Mouse (Mus musculus) heart, postnatal 0 days (tissue): ENCODE measurements around the gene Ugt1a6b. TPM values are rescaled to one million over a fixed set of nuclear protein-coding genes. Genes with fewer than 3 reads are reported as not detected.

Experiments
- ATAC-seq: fragments of 200-750 bp; cut with Nextera tagmentation; 2 replicates; pipeline ENCODE4 v1.8.0; 2017; ENCODE audit warnings: low read depth, moderate number of reproducible peaks, moderate library complexity; ENCODE audit not compliant: insufficient read depth
- DNase-seq: peaks from one replicate; pipeline ENCODE4 v3.0.0-alpha.2; 2016; ENCODE audit warnings: low spot score
- H3K27ac ChIP-seq: fragments of 300-500 bp; sonication (generic); 2 replicates; pipeline ENCODE4 v1.5.1; 2014; ENCODE audit warnings: low read depth, mild to moderate bottlenecking
- H3K27me3 ChIP-seq: fragments of 300-500 bp; sonication (generic); 2 replicates; pipeline ENCODE4 v1.6.1; 2014; ENCODE audit warnings: low read length, mixed read lengths; ENCODE audit not compliant: control insufficient read depth, insufficient read depth
- H3K36me3 ChIP-seq: fragments of 300-500 bp; sonication (generic); replicated peaks from 2 replicates; pipeline ENCODE4 v1.6.1; 2014; ENCODE audit warnings: low read length, mixed read lengths; ENCODE audit not compliant: control insufficient read depth, insufficient read depth
- H3K4me1 ChIP-seq: fragments of 300-500 bp; sonication (generic); 2 replicates; pipeline ENCODE4 v1.6.1; 2014; ENCODE audit warnings: antibody characterized with exemption; ENCODE audit not compliant: control insufficient read depth, insufficient read depth
- H3K4me2 ChIP-seq: fragments of 300-500 bp; sonication (generic); 2 replicates; pipeline ENCODE4 v1.6.1; 2014; ENCODE audit warnings: low read depth, mild to moderate bottlenecking, low read length, moderate library complexity
- H3K4me3 ChIP-seq: fragments of 300-500 bp; sonication (generic); 2 replicates; pipeline ENCODE4 v1.5.1; 2014; ENCODE audit warnings: low read depth, low read length
- H3K9ac ChIP-seq: fragments of 300-500 bp; sonication (generic); replicated peaks from 2 replicates; pipeline ENCODE4 v1.6.1; 2014; ENCODE audit warnings: low read depth, low read length, mixed read lengths
- H3K9me3 ChIP-seq: fragments of 300-500 bp; sonication (generic); replicated peaks from 2 replicates; pipeline ENCODE4 v1.6.1; 2016; ENCODE audit warnings: low read length; ENCODE audit not compliant: control insufficient read depth
- CTCF ChIP-seq: IDR thresholded peaks from 2 replicates; pipeline ENCODE4 v1.5.1; 2016; ENCODE audit warnings: antibody characterized with exemption, control low read depth, low read depth
- EP300 ChIP-seq: IDR thresholded peaks from 2 replicates; pipeline ENCODE4 v1.6.1; 2016; ENCODE audit warnings: antibody characterized with exemption, low read depth
- WGBS: fragments of 180-500 bp; shearing (Covaris S2); extraction: QIAGEN DNeasy Blood & Tissue Kit; methylation state at CpG from one replicate; pipeline ENCODE4 v1.1.7; 2014; 5-methylcytosine and 5-hydroxymethylcytosine counted together
- polyA plus RNA-seq: library from polyadenylated mRNA; unstranded; fragments of >200 nt; fragmentation: Nextera tagmentation; extraction: Ambion mirVana; gene quantifications from 2 replicates; pipeline ENCODE4 v1.2.1, GENCODE M21; 2015
- total RNA-seq: library from RNA; depleted of rRNA; stranded (reverse); fragments of >200 nt; gene quantifications from 2 replicates; pipeline ENCODE4 v1.2.3, GENCODE M21; 2014; ENCODE audit warnings: low replicate concordance

Gene Ugt1a6b
- total and polyA plus RNA-seq, 2 experiments from 2014 or later: 0.19 TPM; not detected in 1

DNA sequence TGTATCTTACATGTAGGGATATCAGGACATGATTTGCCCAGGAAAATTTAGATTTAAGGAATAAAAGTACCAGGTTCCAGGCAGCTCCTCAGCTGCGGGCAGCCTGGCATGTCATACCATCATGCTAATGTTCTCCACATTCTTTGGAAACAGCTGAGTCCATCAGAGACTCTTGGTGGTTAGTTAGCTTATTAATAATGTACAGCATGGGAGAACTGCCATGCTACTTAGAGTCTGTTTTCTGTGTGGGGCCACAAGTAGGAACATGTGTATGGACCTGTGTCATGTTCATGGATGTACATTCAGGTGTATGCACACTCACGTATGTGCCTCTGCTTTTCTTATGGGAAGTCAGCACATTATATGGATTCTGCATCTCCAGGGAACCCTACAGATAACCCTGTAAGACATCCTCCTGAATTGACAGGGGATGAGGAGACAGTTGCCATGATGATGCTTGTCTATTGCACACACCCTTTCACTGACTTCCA lies 111.5 kb downstream of the Ugt1a6b start:
- WGBS: 63% methylated on average over 2 of the region's 2 CpGs
- H3K27me3 ChIP-seq: no peaks in the 10 kb centered on the region
- no peak overlapping the region for H3K4me3 ChIP-seq
- H3K4me2 ChIP-seq: no peak overlapping the region
- no peak overlapping the region for H3K9ac ChIP-seq
- H3K9me3 ChIP-seq: peaks cover 61% of the 10 kb centered on the region
- H3K36me3 ChIP-seq: no peaks in the 10 kb centered on the region
- no peak for TF ChIP-seq CTCF
- TF ChIP-seq EP300: no peak
- H3K27ac ChIP-seq: no peak overlapping the region
- DNase-seq (peak; percentile 4), ATAC-seq (no peak)
- H3K4me1 ChIP-seq: no peaks in the 10 kb centered on the region

GRCm38 (mm10) chr1:88215466-88216380 lies 112.7 kb downstream of the Ugt1a6b start:
- H3K27me3 ChIP-seq: no peaks in the 10 kb centered on the region
- H3K9ac ChIP-seq: no peak overlapping the region
- H3K27ac ChIP-seq: no peak overlapping the region
- no peaks in the 10 kb centered on the region for H3K36me3 ChIP-seq
- WGBS: 59% methylated on average over 10 of the region's 10 CpGs
- TF ChIP-seq CTCF (no peak), EP300 (no peak)
- H3K9me3 ChIP-seq: peaks cover 61% of the 10 kb centered on the region
- DNase-seq (peak; percentile 5), ATAC-seq (no peak)
- H3K4me2 ChIP-seq: no peak overlapping the region
- H3K4me3 ChIP-seq: no peak overlapping the region
- no peaks in the 10 kb centered on the region for H3K4me1 ChIP-seq

GRCm38 (mm10) chr1:88216551-88216950 lies 113.5 kb downstream of the Ugt1a6b start:
- ATAC-seq: no peak
- peak; percentile 4 for DNase-seq
- TF ChIP-seq CTCF (no peak), EP300 (no peak)
- Histone ChIP-seq H3K9me3 (peaks cover 57% of the 10 kb centered on the region), H3K27ac (no peak overlapping the region), H3K4me1 (no peaks in the 10 kb centered on the region), H3K4me3 (no peak overlapping the region), H3K36me3 (no peaks in the 10 kb centered on the region), H3K9ac (no peak overlapping the region), H3K27me3 (no peaks in the 10 kb centered on the region), H3K4me2 (no peak overlapping the region)
- WGBS: 42% methylated on average over 2 of the region's 2 CpGs

DNA sequence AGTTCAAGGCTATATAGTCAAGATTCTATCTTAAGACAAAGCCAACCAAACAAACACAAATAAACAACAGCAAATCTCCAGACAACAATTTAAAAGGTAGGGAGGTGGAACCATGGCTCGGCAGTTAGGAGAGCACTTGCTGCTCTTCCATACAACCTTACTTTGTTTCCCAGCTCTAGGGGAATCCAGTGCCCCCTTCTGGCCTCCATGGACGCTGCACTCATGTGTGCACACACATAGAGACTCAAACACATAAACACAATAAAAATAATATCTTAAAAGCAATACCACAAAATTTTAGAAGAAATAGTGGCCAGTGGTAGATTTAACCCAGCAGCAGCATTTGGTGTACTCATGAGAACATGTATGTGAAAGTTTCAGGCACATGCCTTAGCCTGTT lies 114.1 kb downstream of the Ugt1a6b start:
- DNase-seq: peak; percentile 6
- H3K4me1 ChIP-seq: no peaks in the 10 kb centered on the region
- no peak overlapping the region for H3K9ac ChIP-seq

GRCm38 (mm10) chr1:88217576-88217975 lies 114.5 kb downstream of the Ugt1a6b start:
- no peaks in the 10 kb centered on the region for H3K36me3 ChIP-seq
- DNase-seq (peak; percentile 8), ATAC-seq (no peak)
- H3K4me1 ChIP-seq: no peaks in the 10 kb centered on the region
- no peak overlapping the region for H3K4me3 ChIP-seq
- peaks cover 47% of the 10 kb centered on the region for H3K9me3 ChIP-seq
- H3K4me2 ChIP-seq: no peak overlapping the region
- H3K27ac ChIP-seq: no peak overlapping the region
- no peak for TF ChIP-seq CTCF
- no peak for TF ChIP-seq EP300
- H3K27me3 ChIP-seq: no peaks in the 10 kb centered on the region
- no peak overlapping the region for H3K9ac ChIP-seq
- 31% methylated on average over 3 of the region's 3 CpGs for WGBS

More for the DNA sequence above, 114.1 kb downstream of the Ugt1a6b start:
- no peak overlapping the region for H3K4me2 ChIP-seq
- TF ChIP-seq CTCF (no peak), EP300 (no peak)
- ATAC-seq: no peak
- no peaks in the 10 kb centered on the region for H3K36me3 ChIP-seq
- H3K27ac ChIP-seq: no peak overlapping the region
- no peaks in the 10 kb centered on the region for H3K27me3 ChIP-seq
- WGBS: 48% methylated on average over 2 of the region's 2 CpGs
- peaks cover 51% of the 10 kb centered on the region for H3K9me3 ChIP-seq
- H3K4me3 ChIP-seq: no peak overlapping the region
